Mouse (Mus musculus) ES-Bruce4 (cell line): ENCODE measurements around the gene Spint3. TPM values are rescaled to one million over a fixed set of nuclear protein-coding genes. Genes with fewer than 3 reads are reported as not detected.
A peak's percentile ranks its signal among the peaks of the same experiment; 100 is the strongest.

ENCODE experiments used
- H3K27ac ChIP-seq: 2 replicates; pipeline ENCODE4 v1.5.1; 2012; ENCODE audit warnings: low read length, inconsistent platforms; ENCODE audit not compliant: insufficient read depth
- H3K27me3 ChIP-seq: 2 replicates; pipeline ENCODE4 v1.6.1; 2012; ENCODE audit warnings: mild to moderate bottlenecking, low read length, inconsistent platforms; ENCODE audit not compliant: control insufficient read depth, poor library complexity, insufficient read depth, severe bottlenecking
- H3K36me3 ChIP-seq: 2 replicates; pipeline ENCODE4 v1.6.1; 2012; ENCODE audit warnings: inconsistent platforms, mild to moderate bottlenecking, low read length, moderate library complexity; ENCODE audit not compliant: control insufficient read depth, poor library complexity, insufficient read depth, severe bottlenecking
- H3K4me1 ChIP-seq: one replicate; pipeline ENCODE4 v1.8.1; 2011; ENCODE audit warnings: low read length; ENCODE audit not compliant: control insufficient read depth, insufficient read depth
- H3K4me3 ChIP-seq: 2 replicates; pipeline ENCODE4 v1.5.1; 2011; ENCODE audit warnings: low read depth, mild to moderate bottlenecking, low read length
- H3K9ac ChIP-seq: 2 replicates; pipeline ENCODE4 v1.6.1; 2012; ENCODE audit warnings: low read depth, mild to moderate bottlenecking, inconsistent platforms; ENCODE audit not compliant: poor library complexity, severe bottlenecking
- H3K9me3 ChIP-seq: replicated peaks from 2 replicates; pipeline ENCODE4 v1.6.1; 2012; ENCODE audit warnings: mild to moderate bottlenecking, low read length, inconsistent platforms; ENCODE audit not compliant: control insufficient read depth, poor library complexity, insufficient read depth, severe bottlenecking
- CTCF ChIP-seq: IDR thresholded peaks from one replicate; pipeline ENCODE4 v1.8.1; 2011; ENCODE audit warnings: low read depth, low read length
- EP300 ChIP-seq: IDR thresholded peaks from 2 replicates; pipeline ENCODE4 v1.6.1; 2011; ENCODE audit warnings: low read depth, low read length; ENCODE audit not compliant: insufficient read depth
- POLR2A ChIP-seq: IDR thresholded peaks from one replicate; pipeline ENCODE4 v1.8.1; 2011; ENCODE audit warnings: low read length; ENCODE audit not compliant: insufficient read depth
- polyA plus RNA-seq: library from polyadenylated mRNA; stranded (reverse); fragments of >200 nt; gene quantifications from 2 replicates; pipeline ENCODE4 v1.2.4, GENCODE M21; 2011; ENCODE audit warnings: low read depth; ENCODE audit not compliant: missing spikeins, insufficient read depth, insufficient read length

Spint3 gene
- polyA plus RNA-seq, 1 experiment, result not detected

DNA sequence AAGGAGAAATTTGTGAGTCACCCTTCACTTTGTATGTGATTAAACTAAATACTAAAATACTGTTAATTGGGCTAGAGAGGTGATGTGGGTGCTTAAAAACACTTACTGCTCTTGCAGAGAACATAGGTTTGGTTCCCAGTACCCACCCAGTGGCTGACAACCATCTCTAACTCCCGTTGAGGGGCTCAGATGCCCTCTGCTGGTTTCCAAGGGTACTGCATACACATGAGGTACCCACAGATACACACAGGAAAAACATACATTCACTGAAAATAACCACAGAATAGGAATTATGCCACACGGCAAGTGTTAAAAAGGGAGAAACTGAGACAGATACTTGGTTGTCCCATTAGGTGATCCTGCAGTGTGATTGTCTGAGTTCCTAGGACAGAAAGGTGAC is 6.3 kb downstream of the Spint3 start:
- Histone ChIP-seq H3K27ac (no peak overlapping the region), H3K36me3 (peaks cover 18% of the 10 kb centered on the region), H3K9ac (no peak overlapping the region), H3K4me3 (no peak overlapping the region), H3K4me1 (no peaks in the 10 kb centered on the region), H3K9me3 (peaks cover 7% of the 10 kb centered on the region; the same call in 1 of the 2 replicates), H3K27me3 (no peaks in the 10 kb centered on the region)
- peak; percentile 38 for TF ChIP-seq CTCF
- TF ChIP-seq POLR2A, result no peak

- TF ChIP-seq POLR2A, result no peak
- no peak for TF ChIP-seq CTCF
- TF ChIP-seq EP300, result no peak
- H3K36me3 ChIP-seq, result peaks cover 18% of the 10 kb centered on the region
- no peak overlapping the region for H3K27ac ChIP-seq
- 0 out of 2 replicates have a peak overlapping the region, but pooled peaks have one; percentile 79 for H3K9ac ChIP-seq
- H3K9me3 ChIP-seq, result peaks cover 7% of the 10 kb centered on the region; the same call in 1 of the 2 replicates
- no peak overlapping the region for H3K4me3 ChIP-seq
- no peaks in the 10 kb centered on the region for H3K27me3 ChIP-seq
- H3K4me1 ChIP-seq, result peaks cover 3% of the 10 kb centered on the region
Observed at GRCm38 (mm10) chr2:164564346-164564745, 8.9 kb downstream of the Spint3 start.

DNA sequence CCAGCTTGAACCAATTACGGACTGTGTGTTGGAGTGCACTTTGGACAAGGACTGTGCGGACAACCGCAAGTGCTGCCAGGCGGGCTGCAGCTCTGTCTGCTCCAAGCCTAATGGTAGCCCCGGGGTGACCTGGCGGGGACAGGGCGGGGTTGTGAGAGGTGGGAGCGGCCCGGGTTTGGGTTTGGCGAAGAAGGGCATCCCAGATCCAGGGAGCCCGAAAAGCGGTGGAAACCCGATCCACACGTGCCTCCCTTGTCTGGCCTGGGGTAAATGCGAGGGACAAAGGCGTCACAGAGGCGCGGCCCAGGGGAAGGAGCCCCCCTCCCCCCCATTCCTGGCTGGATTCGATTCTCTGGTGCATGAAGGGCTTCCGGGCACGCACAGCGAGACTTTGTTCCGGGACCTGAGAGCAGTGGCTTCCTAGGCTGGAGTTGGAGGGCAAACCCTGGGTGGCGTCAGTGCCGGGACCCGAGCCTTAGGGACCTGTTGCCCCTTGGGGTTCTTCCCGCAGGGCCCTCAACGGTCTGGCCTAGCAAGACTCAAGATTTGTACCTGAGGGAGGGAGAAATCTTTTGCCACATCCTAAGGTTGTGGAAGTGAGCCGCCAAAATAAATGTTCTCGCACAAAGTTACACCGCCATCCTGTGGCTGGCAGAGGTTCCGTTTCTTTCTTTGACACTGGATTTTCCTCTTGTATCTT is 9.8 kb downstream of the Spint3 start:
- TF ChIP-seq EP300, result no peak
- TF ChIP-seq POLR2A, result no peak
- peak; percentile 16 for TF ChIP-seq CTCF
- H3K4me1 ChIP-seq, result peaks cover 3% of the 10 kb centered on the region

GRCm38 (mm10) chr2:164562391-164563188 is 10.7 kb downstream of the Spint3 start, which contains the start of gene Wfdc2:
TSS of gene Wfdc2 (plus strand) at chr2:164562413.
- no peak for TF ChIP-seq POLR2A
- TF ChIP-seq EP300, result peak; percentile 91
- TF ChIP-seq CTCF, result no peak
- peaks cover 13% of the 10 kb centered on the region for H3K36me3 ChIP-seq
- peaks cover 7% of the 10 kb centered on the region; the same call in 1 of the 2 replicates for H3K9me3 ChIP-seq
- peak within 1 kb of the TSS; percentile 65 for H3K4me3 ChIP-seq
- peak within 1 kb of the TSS; percentile 70 for H3K27ac ChIP-seq
- H3K27me3 ChIP-seq, result no peaks in the 10 kb centered on the region
- peak within 1 kb of the TSS; percentile 79 for H3K9ac ChIP-seq
- H3K4me1 ChIP-seq, result peaks cover 3% of the 10 kb centered on the region

More for the DNA sequence above, 9.8 kb downstream of the Spint3 start:
- Histone ChIP-seq H3K36me3 (peaks cover 15% of the 10 kb centered on the region), H3K9ac (peak overlapping the region; percentile 79), H3K9me3 (peaks cover 7% of the 10 kb centered on the region; the same call in 1 of the 2 replicates), H3K4me3 (peak overlapping the region; percentile 65), H3K27ac (peak overlapping the region; percentile 1; the same call in 1 of the 2 replicates), H3K27me3 (no peaks in the 10 kb centered on the region)

DNA sequence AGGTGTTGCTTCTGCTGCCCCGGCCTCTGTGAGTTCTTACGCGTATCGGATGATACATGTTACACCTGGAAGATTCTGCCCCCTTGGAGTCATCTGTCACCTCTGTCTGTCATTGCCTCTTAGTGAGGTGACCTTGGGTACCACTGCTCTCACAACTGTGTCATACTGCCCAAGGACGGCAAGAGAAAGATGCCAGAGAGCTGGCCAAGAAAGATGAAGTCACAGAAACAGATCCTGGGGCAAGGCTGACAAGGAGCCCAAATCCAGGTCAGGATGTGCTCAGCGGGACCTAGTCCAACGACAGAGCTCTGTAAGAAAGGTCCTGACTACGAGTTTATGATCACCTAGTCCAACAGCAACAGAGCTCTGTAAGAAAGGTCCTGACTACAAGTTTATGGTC is 13.2 kb downstream of the Spint3 start:
- Histone ChIP-seq H3K27me3 (no peaks in the 10 kb centered on the region), H3K27ac (no peak overlapping the region), H3K9ac (no peak overlapping the region), H3K4me3 (no peak overlapping the region), H3K4me1 (peaks cover 3% of the 10 kb centered on the region), H3K9me3 (no peaks in the 10 kb centered on the region), H3K36me3 (no peaks in the 10 kb centered on the region)
- TF ChIP-seq EP300 (no peak), CTCF (no peak), POLR2A (no peak)
